Mouse (Mus musculus) midbrain, embryonic 15.5 days (tissue): Measurements from ENCODE around the gene Egfl8. TPM values are rescaled to one million over a fixed set of nuclear protein-coding genes. Genes with fewer than 3 reads are reported as not detected.

Experiments used
- ATAC-seq: fragments of 200-750 bp; cut with Nextera tagmentation; replicated peaks from 2 replicates; pipeline ENCODE4 v1.8.0; 2017; ENCODE audit warnings: moderate TSS enrichment
- H3K27ac ChIP-seq: fragments of 300-500 bp; sonication (generic); 2 replicates; pipeline ENCODE4 v1.5.1; 2015; ENCODE audit warnings: mild to moderate bottlenecking, inconsistent platforms
- H3K27me3 ChIP-seq: fragments of 300-500 bp; sonication (generic); replicated peaks from 2 replicates; pipeline ENCODE4 v1.6.1; 2015; ENCODE audit warnings: inconsistent platforms
- H3K36me3 ChIP-seq: fragments of 300-500 bp; sonication (generic); replicated peaks from 2 replicates; pipeline ENCODE4 v1.6.1; 2015; ENCODE audit warnings: inconsistent platforms
- H3K4me1 ChIP-seq: fragments of 300-500 bp; sonication (generic); 2 replicates; pipeline ENCODE4 v1.6.1; 2015; ENCODE audit warnings: inconsistent platforms
- H3K4me2 ChIP-seq: fragments of 300-500 bp; sonication (generic); 2 replicates; pipeline ENCODE4 v1.6.1; 2015; ENCODE audit warnings: inconsistent platforms, mild to moderate bottlenecking, moderate library complexity
- H3K4me3 ChIP-seq: fragments of 300-500 bp; sonication (generic); 2 replicates; pipeline ENCODE4 v1.5.1; 2015; ENCODE audit warnings: mild to moderate bottlenecking, inconsistent platforms
- H3K9ac ChIP-seq: fragments of 300-500 bp; sonication (generic); 2 replicates; pipeline ENCODE4 v1.6.1; 2015; ENCODE audit warnings: mild to moderate bottlenecking, inconsistent platforms
- H3K9me3 ChIP-seq: fragments of 300-500 bp; sonication (generic); 2 replicates; pipeline ENCODE4 v1.6.1; 2016; ENCODE audit warnings: inconsistent platforms
- WGBS: fragments of 180-500 bp; shearing (Covaris S2); methylation state at CpG from one replicate; pipeline ENCODE4 v1.1.7; 2015; ENCODE audit warnings: mixed read lengths; 5-methylcytosine and 5-hydroxymethylcytosine counted together
- polyA plus RNA-seq: library from polyadenylated mRNA; unstranded; fragments of >200 nt; fragmentation: Nextera tagmentation; extraction: Ambion mirVana; gene quantifications from 2 replicates; pipeline ENCODE4 v1.2.1, GENCODE M21; 2015

Gene Egfl8
- 9.2 and 10.3 TPM in 2 replicates for polyA plus RNA-seq

GRCm38 (mm10) chr17:34615871-34616270 lies at the start of gene Egfl8:
Gene Egfl8, minus strand, starts transcription at chr17:34615971.
- no peak for ATAC-seq
- WGBS = 58% methylated on average over 6 of the region's 6 CpGs
- no peaks in the 10 kb centered on the region for H3K4me1 ChIP-seq
- no peak within 1 kb of the TSS for H3K9ac ChIP-seq
- no peaks in the 10 kb centered on the region for H3K27me3 ChIP-seq
- H3K4me3 ChIP-seq = no peak within 1 kb of the TSS
- H3K36me3 ChIP-seq = peaks cover 38% of the 10 kb centered on the region
- H3K27ac ChIP-seq = peak within 1 kb of the TSS; percentile 14; the same call in 1 of the 2 replicates
- no peak within 1 kb of the TSS for H3K4me2 ChIP-seq
- no peaks in the 10 kb centered on the region for H3K9me3 ChIP-seq

- Histone ChIP-seq H3K4me3 (no peak overlapping the region), H3K27ac (no peak overlapping the region), H3K4me1 (0 out of 2 replicates have a peak, but pooled peaks cover 6% of the 10 kb centered on the region), H3K36me3 (no peaks in the 10 kb centered on the region), H3K27me3 (peaks cover 23% of the 10 kb centered on the region), H3K9me3 (no peaks in the 10 kb centered on the region), H3K9ac (no peak overlapping the region), H3K4me2 (no peak overlapping the region)
- WGBS = 80% methylated on average over 7 of the region's 7 CpGs
- no peak for ATAC-seq
These were observed 48.7 kb upstream of the Egfl8 start for GRCm38 (mm10) chr17:34664472-34664871.

GRCm38 (mm10) chr17:34663558-34663957 lies 47.8 kb upstream of the Egfl8 start:
- no peaks in the 10 kb centered on the region for H3K9me3 ChIP-seq
- H3K27me3 ChIP-seq = peaks cover 28% of the 10 kb centered on the region
- H3K4me3 ChIP-seq = no peak overlapping the region
- WGBS = 45% methylated on average over 1 of the region's 1 CpGs
- H3K27ac ChIP-seq = no peak overlapping the region
- no peaks in the 10 kb centered on the region for H3K36me3 ChIP-seq
- H3K4me1 ChIP-seq = 0 out of 2 replicates have a peak, but pooled peaks cover 6% of the 10 kb centered on the region
- no peak for ATAC-seq
- H3K4me2 ChIP-seq = no peak overlapping the region
- H3K9ac ChIP-seq = no peak overlapping the region

- 0 out of 2 replicates have a peak, but pooled peaks cover 6% of the 10 kb centered on the region for H3K4me1 ChIP-seq
- H3K27ac ChIP-seq = no peak overlapping the region
- H3K4me3 ChIP-seq = no peak overlapping the region
- no peak for ATAC-seq
- H3K9me3 ChIP-seq = no peaks in the 10 kb centered on the region
- H3K27me3 ChIP-seq = peaks cover 28% of the 10 kb centered on the region
- no peak overlapping the region for H3K4me2 ChIP-seq
- no peaks in the 10 kb centered on the region for H3K36me3 ChIP-seq
- H3K9ac ChIP-seq = no peak overlapping the region
- WGBS = 80% methylated on average over 8 of the region's 8 CpGs
These were observed 47.2 kb upstream of the Egfl8 start for GRCm38 (mm10) chr17:34662978-34663377.

- H3K27ac ChIP-seq = no peak overlapping the region
- H3K9me3 ChIP-seq = no peaks in the 10 kb centered on the region
- H3K4me1 ChIP-seq = 0 out of 2 replicates have a peak, but pooled peaks cover 6% of the 10 kb centered on the region
- 88% methylated on average over 1 of the region's 1 CpGs for WGBS
- peaks cover 28% of the 10 kb centered on the region for H3K27me3 ChIP-seq
- no peak overlapping the region for H3K4me2 ChIP-seq
- H3K36me3 ChIP-seq = no peaks in the 10 kb centered on the region
- no peak overlapping the region for H3K9ac ChIP-seq
- no peak for ATAC-seq
- H3K4me3 ChIP-seq = no peak overlapping the region
These were observed 46.7 kb upstream of the Egfl8 start for GRCm38 (mm10) chr17:34662468-34662867.

- Histone ChIP-seq H3K27ac (no peak overlapping the region), H3K4me3 (no peak overlapping the region), H3K9ac (no peak overlapping the region), H3K36me3 (no peaks in the 10 kb centered on the region), H3K27me3 (peaks cover 28% of the 10 kb centered on the region), H3K4me1 (0 out of 2 replicates have a peak, but pooled peaks cover 6% of the 10 kb centered on the region), H3K9me3 (no peaks in the 10 kb centered on the region), H3K4me2 (peak overlapping the region; percentile 30)
- WGBS = 14% methylated on average over 19 of the region's 19 CpGs
- no peak for ATAC-seq
These were observed 45.4 kb upstream of the Egfl8 start for GRCm38 (mm10) chr17:34661121-34661591.

GRCm38 (mm10) chr17:34660259-34660820 lies 44.6 kb upstream of the Egfl8 start:
- no peaks in the 10 kb centered on the region for H3K36me3 ChIP-seq
- no peak overlapping the region for H3K9ac ChIP-seq
- H3K27ac ChIP-seq = no peak overlapping the region
- H3K4me1 ChIP-seq = 0 out of 2 replicates have a peak, but pooled peaks cover 6% of the 10 kb centered on the region
- H3K27me3 ChIP-seq = peaks cover 28% of the 10 kb centered on the region
- 51% methylated on average over 11 of the region's 11 CpGs for WGBS
- ATAC-seq = no peak
- H3K4me3 ChIP-seq = no peak overlapping the region
- H3K4me2 ChIP-seq = no peak overlapping the region
- no peaks in the 10 kb centered on the region for H3K9me3 ChIP-seq

- Histone ChIP-seq H3K9me3 (no peaks in the 10 kb centered on the region), H3K4me2 (no peak overlapping the region), H3K36me3 (no peaks in the 10 kb centered on the region), H3K27me3 (peaks cover 28% of the 10 kb centered on the region), H3K4me1 (0 out of 2 replicates have a peak, but pooled peaks cover 6% of the 10 kb centered on the region), H3K9ac (no peak overlapping the region), H3K4me3 (no peak overlapping the region), H3K27ac (no peak overlapping the region)
- 57% methylated on average over 3 of the region's 3 CpGs for WGBS
- no peak for ATAC-seq
These were observed 44.1 kb upstream of the Egfl8 start for GRCm38 (mm10) chr17:34659897-34660214.

- Histone ChIP-seq H3K4me1 (0 out of 2 replicates have a peak, but pooled peaks cover 6% of the 10 kb centered on the region), H3K27me3 (peaks cover 28% of the 10 kb centered on the region), H3K4me2 (no peak overlapping the region), H3K36me3 (no peaks in the 10 kb centered on the region), H3K9me3 (no peaks in the 10 kb centered on the region), H3K27ac (no peak overlapping the region), H3K9ac (no peak overlapping the region), H3K4me3 (no peak overlapping the region)
- 76% methylated on average over 12 of the region's 12 CpGs for WGBS
- ATAC-seq = no peak
These were observed 43.6 kb upstream of the Egfl8 start for GRCm38 (mm10) chr17:34659181-34659896.

GRCm38 (mm10) chr17:34658591-34658990 lies 42.8 kb upstream of the Egfl8 start:
- Histone ChIP-seq H3K27ac (no peak overlapping the region), H3K4me1 (0 out of 2 replicates have a peak, but pooled peaks cover 6% of the 10 kb centered on the region), H3K36me3 (no peaks in the 10 kb centered on the region), H3K9ac (no peak overlapping the region), H3K4me3 (no peak overlapping the region), H3K9me3 (no peaks in the 10 kb centered on the region), H3K4me2 (no peak overlapping the region), H3K27me3 (peaks cover 28% of the 10 kb centered on the region)
- ATAC-seq = no peak
- 87% methylated on average over 3 of the region's 3 CpGs for WGBS

- no peak for ATAC-seq
- Histone ChIP-seq H3K27me3 (peaks cover 28% of the 10 kb centered on the region), H3K27ac (no peak overlapping the region), H3K9me3 (no peaks in the 10 kb centered on the region), H3K9ac (no peak overlapping the region), H3K4me1 (0 out of 2 replicates have a peak, but pooled peaks cover 6% of the 10 kb centered on the region), H3K4me3 (no peak overlapping the region), H3K4me2 (no peak overlapping the region), H3K36me3 (peaks cover 4% of the 10 kb centered on the region; the same call in 1 of the 2 replicates)
- 80% methylated on average over 2 of the region's 2 CpGs for WGBS
These were observed 42.4 kb upstream of the Egfl8 start for GRCm38 (mm10) chr17:34658145-34658544.

GRCm38 (mm10) chr17:34657271-34657670 lies 41.5 kb upstream of the Egfl8 start:
- Histone ChIP-seq H3K4me3 (no peak overlapping the region), H3K4me1 (0 out of 2 replicates have a peak, but pooled peaks cover 6% of the 10 kb centered on the region), H3K36me3 (peaks cover 13% of the 10 kb centered on the region; the same call in 1 of the 2 replicates), H3K27me3 (peaks cover 22% of the 10 kb centered on the region), H3K9ac (no peak overlapping the region), H3K9me3 (no peaks in the 10 kb centered on the region), H3K27ac (no peak overlapping the region), H3K4me2 (no peak overlapping the region)
- no peak for ATAC-seq
- WGBS = 43% methylated on average over 2 of the region's 2 CpGs
